Mouse (Mus musculus): ENCODE results near the gene Amz1. TPM values are rescaled to one million over a fixed set of nuclear protein-coding genes. Genes with fewer than 3 reads are reported as not detected.

The Amz1 gene
- polyA plus RNA-seq, 1 experiment from 2014 or later = 3.3 TPM

DNA sequence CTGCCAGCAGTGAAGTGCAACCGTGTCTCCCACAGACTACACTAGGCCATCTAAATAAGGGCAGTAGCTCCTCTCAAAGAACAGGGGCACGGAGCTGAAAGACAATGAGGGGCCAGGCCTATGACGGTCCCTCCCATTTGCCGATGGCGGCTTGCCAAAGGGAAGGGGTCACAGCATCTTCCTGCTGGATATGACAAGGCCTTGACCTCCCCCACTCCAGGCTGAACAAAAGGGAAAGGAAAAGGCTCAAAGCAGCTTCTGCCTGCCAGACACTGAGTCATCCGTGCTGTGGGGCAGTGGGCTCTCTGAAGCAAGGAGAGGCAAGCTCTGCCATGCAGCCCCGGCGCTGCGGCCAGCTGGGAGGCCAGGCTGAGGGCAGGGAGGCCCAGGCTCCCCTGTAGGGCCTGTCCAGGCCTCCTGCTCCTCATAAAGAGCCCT is 43.8 kb downstream of the Amz1 start:
- Histone ChIP-seq H3K4me1 (ENCODE audit: insufficient read depth, low read depth, low read length) (peaks cover 9% of the 10 kb centered on the region; the same call in 1 of the 2 replicates), H3K9ac (replicated peaks; ENCODE audit: low read depth) (0 out of 2 replicates have a peak overlapping the region, but pooled peaks have one; percentile 5), H3K36me3 (ENCODE audit: insufficient read depth, low read length) (no peaks in the 10 kb centered on the region), H3K4me3 (ENCODE audit: low read depth, low read length) (no peak overlapping the region), H3K9me3 (ENCODE audit: low read length) (no peaks in the 10 kb centered on the region), H3K27me3 (replicated peaks; ENCODE audit: insufficient read depth, low read length) (no peaks in the 10 kb centered on the region), H3K27ac (ENCODE audit: low read length) (peak overlapping the region; percentile 89), H3K4me2 (replicated peaks; ENCODE audit: low read depth, low read length) (0 out of 2 replicates have a peak overlapping the region, but pooled peaks have one; percentile 5)
- DNase-seq (ENCODE audit: low spot score) (peak; percentile 88), ATAC-seq (peak; percentile 77)
- no peak for TF ChIP-seq CTCF (IDR thresholded peaks at IDR 0.05)
- peak; percentile 72 for TF ChIP-seq EP300 (IDR thresholded peaks at IDR 0.05)
- 20% methylated on average over 9 of the region's 9 CpGs for WGBS

DNA sequence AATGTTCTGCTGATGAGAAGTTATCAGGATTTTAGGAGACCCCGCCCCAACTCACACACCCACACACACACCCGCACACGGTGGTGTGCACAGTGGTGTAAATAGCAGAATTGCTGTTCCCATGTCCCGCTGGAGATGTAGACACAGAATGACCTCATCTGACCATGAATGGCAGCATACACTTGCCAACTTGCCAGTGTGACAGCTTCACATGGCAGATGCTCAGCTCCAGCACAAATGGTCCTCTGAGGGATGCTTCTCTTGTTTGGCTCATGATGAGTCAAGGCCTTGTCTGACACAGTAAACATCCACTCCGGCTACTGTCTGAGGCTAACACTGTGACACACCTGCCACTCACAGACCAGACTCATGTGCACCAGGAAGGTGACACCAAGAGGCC is 44.4 kb downstream of the Amz1 start:
- Histone ChIP-seq H3K4me2 (replicated peaks; ENCODE audit: low read depth, low read length) (no peak overlapping the region), H3K4me1 (ENCODE audit: insufficient read depth, low read depth, low read length) (peaks cover 9% of the 10 kb centered on the region; the same call in 1 of the 2 replicates), H3K27me3 (replicated peaks; ENCODE audit: insufficient read depth, low read length) (no peaks in the 10 kb centered on the region), H3K36me3 (ENCODE audit: insufficient read depth, low read length) (no peaks in the 10 kb centered on the region), H3K9me3 (ENCODE audit: low read length) (no peaks in the 10 kb centered on the region), H3K27ac (ENCODE audit: low read length) (peak overlapping the region; percentile 89), H3K9ac (replicated peaks; ENCODE audit: low read depth) (0 out of 2 replicates have a peak overlapping the region, but pooled peaks have one; percentile 5), H3K4me3 (ENCODE audit: low read depth, low read length) (no peak overlapping the region)
- TF ChIP-seq EP300 (IDR thresholded peaks at IDR 0.05) = no peak
- no peak for TF ChIP-seq CTCF (IDR thresholded peaks at IDR 0.05)
- ATAC-seq (peak; percentile 42), DNase-seq (ENCODE audit: low spot score) (peak; percentile 46)
- 36% methylated on average over 5 of the region's 5 CpGs for WGBS

DNA sequence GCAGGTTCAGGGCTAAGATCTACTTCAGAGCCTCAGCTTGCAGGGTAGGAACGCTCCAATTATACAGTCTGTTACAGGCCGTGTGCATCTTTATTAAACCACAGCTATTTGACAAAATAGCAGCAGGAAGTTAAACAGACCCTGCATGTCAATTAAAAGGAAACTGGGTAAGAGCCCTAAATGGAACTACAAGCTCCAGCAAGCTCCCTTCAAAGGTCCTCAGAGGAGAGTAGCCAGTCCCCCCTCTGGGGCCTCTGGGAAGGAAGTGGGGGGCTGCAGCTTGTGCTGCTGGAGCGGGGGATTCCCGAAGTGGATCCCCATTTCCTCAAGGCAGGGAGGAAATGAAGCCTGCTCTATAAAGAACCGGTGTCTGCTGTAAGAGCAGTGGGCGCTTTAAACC is 47.7 kb downstream of the Amz1 start:
- Histone ChIP-seq H3K9me3 (ENCODE audit: low read length) (no peaks in the 10 kb centered on the region), H3K4me3 (ENCODE audit: low read depth, low read length) (no peak overlapping the region), H3K4me2 (replicated peaks; ENCODE audit: low read depth, low read length) (no peak overlapping the region), H3K27me3 (replicated peaks; ENCODE audit: insufficient read depth, low read length) (no peaks in the 10 kb centered on the region), H3K36me3 (ENCODE audit: insufficient read depth, low read length) (no peaks in the 10 kb centered on the region), H3K9ac (replicated peaks; ENCODE audit: low read depth) (no peak overlapping the region), H3K4me1 (ENCODE audit: insufficient read depth, low read depth, low read length) (peaks cover 9% of the 10 kb centered on the region; the same call in 1 of the 2 replicates), H3K27ac (ENCODE audit: low read length) (peak overlapping the region; percentile 49)
- DNase-seq (ENCODE audit: low spot score) (no peak), ATAC-seq (no peak)
- WGBS = 34% methylated on average over 6 of the region's 6 CpGs
- TF ChIP-seq EP300 (IDR thresholded peaks at IDR 0.05) (no peak), CTCF (IDR thresholded peaks at IDR 0.05) (no peak)

DNA sequence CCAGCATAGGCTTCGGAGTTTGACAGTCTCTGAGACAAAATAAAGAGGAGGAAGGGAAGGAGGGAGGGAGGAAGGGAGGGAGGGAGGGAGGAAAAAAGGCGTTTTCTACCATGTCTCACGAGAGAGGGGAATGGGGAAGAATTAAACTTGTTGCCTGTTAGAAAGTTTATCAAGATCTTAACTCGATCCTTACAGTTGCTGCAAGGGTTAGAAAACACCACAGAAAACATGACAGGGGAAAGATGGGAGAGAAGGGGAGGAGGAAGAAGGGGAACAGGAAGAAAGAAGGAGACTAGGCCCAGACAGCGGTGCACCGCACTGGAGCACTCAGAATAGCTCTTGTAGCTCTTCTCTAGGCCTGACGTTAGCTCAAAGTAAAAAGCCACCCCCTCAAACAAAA is 48.2 kb downstream of the Amz1 start:
- Histone ChIP-seq H3K27ac (ENCODE audit: low read length) (peak overlapping the region; percentile 49), H3K9me3 (ENCODE audit: low read length) (no peaks in the 10 kb centered on the region), H3K9ac (replicated peaks; ENCODE audit: low read depth) (no peak overlapping the region), H3K36me3 (ENCODE audit: insufficient read depth, low read length) (no peaks in the 10 kb centered on the region), H3K4me2 (replicated peaks; ENCODE audit: low read depth, low read length) (no peak overlapping the region), H3K4me3 (ENCODE audit: low read depth, low read length) (no peak overlapping the region), H3K4me1 (ENCODE audit: insufficient read depth, low read depth, low read length) (peaks cover 9% of the 10 kb centered on the region; the same call in 1 of the 2 replicates), H3K27me3 (replicated peaks; ENCODE audit: insufficient read depth, low read length) (no peaks in the 10 kb centered on the region)
- 31% methylated on average over 7 of the region's 7 CpGs for WGBS
- ATAC-seq = no peak
- no peak for DNase-seq (ENCODE audit: low spot score)
- TF ChIP-seq CTCF (IDR thresholded peaks at IDR 0.05) = no peak
- no peak for TF ChIP-seq EP300 (IDR thresholded peaks at IDR 0.05)

DNA sequence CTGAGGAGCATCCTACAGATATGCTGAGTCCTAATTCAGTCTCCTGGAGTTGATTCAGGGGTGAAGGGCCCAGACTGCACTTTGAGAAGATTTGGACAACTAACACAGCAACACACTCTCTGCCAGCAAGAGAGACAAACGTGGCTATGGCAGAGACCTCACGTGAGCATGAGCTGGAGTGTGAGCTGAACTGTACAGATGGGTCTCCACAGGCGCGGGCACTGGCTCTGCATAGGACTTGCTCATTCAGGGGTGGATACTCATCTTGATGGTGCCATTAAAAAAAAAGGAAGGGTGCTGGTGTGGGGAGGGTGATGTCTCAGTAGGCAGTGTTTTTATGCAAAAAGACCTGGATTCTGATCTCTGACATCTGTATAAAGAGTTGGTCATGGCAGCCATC is 51.2 kb downstream of the Amz1 start:
- H3K9me3 ChIP-seq (ENCODE audit: low read length) = no peaks in the 10 kb centered on the region
- H3K4me3 ChIP-seq (ENCODE audit: low read depth, low read length) = no peak overlapping the region
- H3K9ac ChIP-seq (replicated peaks; ENCODE audit: low read depth) = no peak overlapping the region
- TF ChIP-seq EP300 (IDR thresholded peaks at IDR 0.05) (no peak), CTCF (IDR thresholded peaks at IDR 0.05) (no peak)
- no peaks in the 10 kb centered on the region for H3K27me3 ChIP-seq (replicated peaks; ENCODE audit: insufficient read depth, low read length)
- H3K36me3 ChIP-seq (ENCODE audit: insufficient read depth, low read length) = peaks cover 4% of the 10 kb centered on the region; the same call in 1 of the 2 replicates
- DNase-seq (ENCODE audit: low spot score) (no peak), ATAC-seq (no peak)
- 90% methylated on average over 4 of the region's 4 CpGs for WGBS
- no peak overlapping the region for H3K27ac ChIP-seq (ENCODE audit: low read length)
- H3K4me2 ChIP-seq (replicated peaks; ENCODE audit: low read depth, low read length) = no peak overlapping the region
- H3K4me1 ChIP-seq (ENCODE audit: insufficient read depth, low read depth, low read length) = no peaks in the 10 kb centered on the region

DNA sequence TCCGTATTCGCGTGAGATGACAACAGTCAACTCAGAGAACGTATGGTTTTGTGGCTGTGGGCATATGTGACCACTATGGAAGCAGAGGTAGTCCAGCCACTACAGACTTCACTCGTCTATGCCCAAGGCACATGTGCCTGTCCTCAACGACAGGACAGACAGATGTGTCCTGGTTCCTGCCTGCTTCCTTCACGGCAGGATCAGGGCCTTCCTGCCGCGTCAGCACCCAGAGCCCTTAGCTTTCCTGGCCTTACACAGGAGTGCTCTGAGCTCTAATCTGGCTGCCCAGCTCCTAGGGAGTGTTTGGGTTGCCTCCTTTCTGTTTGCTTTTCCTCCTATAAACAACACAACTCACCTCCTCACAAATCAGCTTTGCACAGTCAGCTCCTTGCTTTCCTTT is 53.0 kb downstream of the Amz1 start:
- Histone ChIP-seq H3K27me3 (replicated peaks; ENCODE audit: insufficient read depth, low read length) (no peaks in the 10 kb centered on the region), H3K9me3 (ENCODE audit: low read length) (no peaks in the 10 kb centered on the region), H3K9ac (replicated peaks; ENCODE audit: low read depth) (no peak overlapping the region), H3K27ac (ENCODE audit: low read length) (peak overlapping the region; percentile 32; the same call in 1 of the 2 replicates), H3K4me2 (replicated peaks; ENCODE audit: low read depth, low read length) (no peak overlapping the region), H3K4me3 (ENCODE audit: low read depth, low read length) (no peak overlapping the region), H3K4me1 (ENCODE audit: insufficient read depth, low read depth, low read length) (no peaks in the 10 kb centered on the region), H3K36me3 (ENCODE audit: insufficient read depth, low read length) (peaks cover 12% of the 10 kb centered on the region; the same call in 1 of the 2 replicates)
- DNase-seq (ENCODE audit: low spot score) (no peak), ATAC-seq (no peak; the same call in 1 of the 2 replicates)
- 51% methylated on average over 9 of the region's 9 CpGs for WGBS
- no peak for TF ChIP-seq CTCF (IDR thresholded peaks at IDR 0.05)
- no peak for TF ChIP-seq EP300 (IDR thresholded peaks at IDR 0.05)

Measured in lung, postnatal 0 days (tissue).